Mouse (Mus musculus): Measurements from ENCODE around the gene Ndufa3.
"Not testable (repeated sequence)": the region's sequence is repeated elsewhere in the genome, so short reads cannot be mapped to it uniquely, and the experiment has no call there.

Ndufa3 gene

DNA sequence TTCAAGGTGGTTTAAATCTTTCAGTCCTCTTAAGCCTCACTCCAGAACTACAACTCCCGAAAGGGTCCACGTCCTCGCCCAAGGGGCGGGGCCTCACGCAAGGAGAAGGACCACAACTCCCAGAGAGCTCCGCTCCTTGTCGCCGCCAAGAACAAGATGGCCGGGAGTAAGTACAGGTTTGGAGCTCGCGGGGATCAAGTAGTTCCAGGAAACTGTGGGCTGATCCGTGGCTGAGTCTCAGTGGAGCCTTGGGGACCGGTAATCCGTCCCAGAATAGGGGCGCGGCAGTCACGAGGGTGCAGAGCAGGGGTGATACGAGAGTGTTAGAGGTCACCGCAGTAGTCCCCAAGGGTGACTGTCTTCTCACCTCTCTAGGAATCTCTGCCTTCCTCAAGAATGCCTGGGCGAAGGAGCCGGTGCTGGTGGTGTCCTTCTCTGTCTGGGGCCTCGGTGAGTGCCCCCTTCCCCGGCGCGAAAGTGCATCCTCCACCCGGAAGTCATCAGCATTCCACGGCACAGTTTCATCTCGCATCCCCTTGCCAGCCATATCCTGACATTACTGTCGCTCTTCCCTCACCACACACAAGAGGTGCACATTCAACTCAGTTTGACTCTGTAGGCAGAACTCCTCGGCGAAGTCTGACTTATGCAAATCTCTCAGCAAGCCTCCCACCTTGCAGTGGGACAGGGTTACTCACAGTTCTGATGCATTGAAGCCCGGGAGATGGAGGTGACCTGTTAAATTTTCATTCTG is at the start of gene Ndufa3:
TSS of gene Ndufa3 (plus strand) at position 132 of the 754 bp plus-strand sequence.
- DNase-seq (ENCODE audit: low spot score): no peak

DNA sequence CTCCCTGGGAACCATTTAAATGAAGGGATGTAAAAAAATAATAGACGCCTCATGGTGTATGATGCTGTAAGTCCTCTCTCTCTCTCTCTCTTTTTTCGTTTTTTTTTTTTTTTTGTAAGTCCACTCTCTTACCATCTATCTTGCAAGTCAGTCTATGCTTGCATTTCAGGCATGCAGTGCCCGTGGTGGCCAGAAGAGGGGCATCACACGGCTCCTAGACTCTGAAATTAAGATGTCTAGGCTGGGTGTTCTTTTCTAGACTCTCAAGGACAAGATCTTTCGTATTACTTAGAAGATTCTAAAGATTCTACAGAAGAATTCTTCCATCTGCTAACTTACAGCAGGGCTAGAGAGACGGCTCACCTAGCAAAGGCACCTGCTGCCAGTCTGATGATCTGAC is 47.4 kb upstream of the Ndufa3 start:
- DNase-seq (ENCODE audit: low spot score): no peak

DNA sequence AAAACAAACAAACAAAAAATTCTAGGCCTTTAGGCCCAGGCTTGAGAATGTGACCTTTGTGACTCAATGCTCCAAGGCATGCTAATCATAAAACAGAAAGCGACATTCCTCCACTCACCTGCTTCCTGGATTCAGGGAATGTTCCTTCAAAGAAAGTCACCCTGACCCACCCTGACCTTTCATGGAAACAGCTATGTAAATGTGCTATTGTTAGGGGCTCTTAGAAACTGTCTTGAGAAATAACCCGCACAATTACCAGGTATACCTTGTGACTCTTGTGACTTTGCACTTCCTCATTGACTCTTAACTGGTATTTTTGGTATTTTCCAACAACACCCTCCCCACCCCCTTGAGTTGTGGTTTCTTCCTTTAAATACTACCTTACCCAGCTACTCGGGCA is 46.6 kb upstream of the Ndufa3 start:
- DNase-seq (ENCODE audit: low spot score): not testable (repeated sequence)

DNA sequence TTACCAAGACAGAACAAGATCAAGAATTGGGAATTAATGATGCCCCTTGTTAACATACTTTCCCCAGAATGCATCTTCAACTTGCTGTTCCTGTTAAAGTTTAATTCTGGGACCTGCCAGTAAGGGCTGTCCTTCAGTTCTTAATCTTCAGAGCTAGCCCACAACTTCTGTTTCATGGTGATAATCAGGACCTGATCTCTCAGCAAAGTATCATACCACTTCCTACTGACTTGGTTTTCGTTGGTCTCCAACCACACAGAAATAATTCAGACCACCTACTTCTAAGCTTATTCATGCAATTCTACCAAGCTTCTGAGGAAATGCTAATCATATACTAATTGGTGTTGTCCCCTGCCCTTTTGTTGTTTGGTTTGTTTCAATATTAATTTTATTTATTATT is 45.3 kb upstream of the Ndufa3 start:
- DNase-seq (ENCODE audit: low spot score): no peak

DNA sequence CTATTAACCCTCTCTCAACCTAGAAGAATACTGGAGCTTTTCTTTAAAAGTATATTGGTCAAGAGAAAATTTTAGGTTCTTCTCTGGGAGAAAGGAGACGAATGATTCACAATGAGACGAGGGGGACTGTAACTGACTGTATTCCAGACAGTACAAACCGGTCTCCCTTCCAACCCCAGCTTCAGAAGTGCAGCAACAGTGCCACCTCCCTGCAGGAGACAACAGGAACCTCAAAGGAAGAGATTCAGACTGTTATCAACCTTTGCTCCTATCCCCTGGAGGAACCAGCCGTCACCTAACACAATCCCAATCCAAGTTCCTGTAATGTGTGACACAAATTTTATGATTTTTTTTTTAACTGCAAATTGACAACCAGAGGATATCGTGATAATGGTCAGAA is 43.0 kb upstream of the Ndufa3 start:
- DNase-seq (ENCODE audit: low spot score): no peak

DNA sequence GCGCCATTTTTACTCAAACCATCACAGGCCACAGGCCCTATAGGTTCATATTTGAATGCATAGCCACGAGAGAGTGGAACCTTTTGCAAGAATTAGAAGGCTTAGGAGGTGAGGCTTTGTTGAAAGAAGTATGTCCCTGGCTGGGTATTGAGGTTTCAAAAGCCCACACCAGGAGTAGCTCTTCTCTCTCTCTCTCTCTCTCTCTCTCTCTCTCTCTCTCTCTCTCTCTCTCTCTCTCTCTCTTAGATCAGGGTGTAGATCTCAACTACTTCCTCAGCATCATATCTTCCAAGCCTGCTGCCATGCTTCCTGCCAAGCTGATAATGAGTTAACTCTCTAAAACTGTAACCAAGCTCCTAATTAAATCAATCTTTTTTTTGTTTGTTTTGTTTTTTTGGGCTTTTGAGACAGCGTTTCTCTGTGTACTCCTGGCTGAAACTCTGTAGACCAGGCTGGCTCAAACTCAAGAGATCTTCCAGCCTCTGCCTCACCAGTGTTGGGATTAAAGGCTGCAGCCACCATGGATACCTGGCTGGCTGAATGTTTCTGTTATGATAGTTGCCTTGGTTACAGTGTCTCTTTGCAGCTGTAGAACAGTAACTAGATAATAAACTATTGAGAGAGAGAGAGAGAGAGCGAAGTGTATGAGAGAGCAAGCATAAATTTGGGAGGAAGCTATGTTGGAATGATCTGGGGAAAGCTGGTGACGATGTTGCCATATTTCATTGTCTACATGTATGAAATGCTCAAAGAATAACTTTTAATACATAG is 40.6 kb upstream of the Ndufa3 start:
- DNase-seq (ENCODE audit: low spot score): no peak

DNA sequence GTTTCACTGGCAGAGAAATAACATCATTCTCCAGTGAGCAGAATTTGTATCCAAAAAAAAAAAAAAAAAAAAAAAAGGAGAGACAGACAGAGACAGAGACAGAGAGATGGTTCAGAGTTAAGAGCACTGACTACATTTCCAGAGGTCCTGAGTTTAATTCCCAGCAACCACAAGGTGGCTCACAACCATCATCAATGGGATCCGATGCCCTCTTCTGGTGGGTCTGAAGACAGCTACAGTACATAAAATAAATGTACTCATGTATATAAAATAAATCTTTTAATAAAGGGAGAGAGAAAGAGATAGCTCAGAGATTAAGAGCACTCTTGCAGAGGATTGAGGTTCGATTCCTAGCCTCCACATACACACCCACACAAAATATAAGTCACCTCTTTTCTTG is 39.0 kb upstream of the Ndufa3 start:
- DNase-seq (ENCODE audit: low spot score): no peak

DNA sequence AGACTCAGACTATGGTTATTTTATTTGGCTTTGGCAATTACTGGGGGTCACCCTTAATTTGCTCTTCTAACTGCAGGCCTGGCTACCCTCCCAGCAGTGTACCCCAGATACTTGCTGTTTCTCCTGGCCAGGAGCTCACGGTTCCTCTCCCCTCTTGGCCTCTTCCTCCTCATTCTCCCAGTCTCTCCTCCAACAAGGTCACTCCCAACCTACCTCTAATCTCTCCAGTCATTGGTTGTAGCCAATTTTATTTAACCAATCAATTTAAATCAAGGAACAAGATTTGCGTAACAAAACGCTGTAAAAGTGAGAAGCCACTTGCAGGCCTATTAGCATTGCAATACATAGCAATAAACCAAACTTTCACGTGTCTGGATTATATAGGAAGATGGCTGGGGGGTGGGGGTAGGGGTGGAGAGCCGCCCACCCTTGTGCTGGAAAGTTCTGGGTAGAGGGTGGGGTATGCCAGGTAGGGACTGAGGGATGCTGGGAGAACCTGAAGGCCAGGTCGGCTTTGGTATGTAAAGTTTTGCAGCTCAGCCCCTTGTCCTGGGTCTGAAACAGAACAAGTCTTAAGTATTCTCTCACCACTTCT is 38.1 kb upstream of the Ndufa3 start:
- no peak for DNase-seq (ENCODE audit: low spot score)

DNA sequence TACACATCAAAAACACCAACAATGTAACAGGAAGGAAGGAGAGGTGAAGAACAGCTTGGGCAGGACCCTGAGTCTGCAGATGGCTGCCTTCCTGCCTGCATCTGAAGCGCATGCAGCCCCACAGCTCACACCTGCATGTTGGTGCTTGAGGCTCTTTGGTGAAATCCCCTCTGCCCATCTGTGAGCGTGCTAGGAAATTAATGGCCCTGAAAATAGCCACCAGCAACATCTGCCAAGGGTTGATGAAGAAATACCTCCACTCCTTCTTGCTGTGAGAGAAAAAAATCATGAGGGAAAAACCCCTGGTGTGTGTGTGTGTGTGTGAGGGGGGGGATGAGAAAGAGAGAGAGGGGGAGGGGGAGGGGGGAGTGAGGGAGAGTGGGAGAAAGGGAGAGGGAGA is 37.1 kb upstream of the Ndufa3 start:
- no peak for DNase-seq (ENCODE audit: low spot score)

DNA sequence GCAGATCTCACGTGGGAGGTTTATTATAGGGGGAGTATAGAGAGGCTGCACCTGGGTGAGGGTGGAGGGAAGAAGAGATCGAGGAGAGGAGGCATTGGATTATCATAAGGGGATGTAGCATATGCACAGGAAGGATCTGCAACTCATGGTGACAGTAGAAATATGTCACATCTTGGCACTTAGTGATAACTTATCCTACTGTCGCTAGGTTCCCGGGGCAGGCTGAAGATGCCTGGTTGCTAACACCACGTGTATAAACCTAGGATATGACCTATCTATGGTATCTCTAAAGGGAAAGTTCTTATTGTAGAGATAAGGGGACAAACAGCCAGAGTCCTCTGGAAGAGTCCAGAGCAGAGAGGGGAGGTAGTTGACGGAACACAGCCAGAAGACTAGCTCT is 31.4 kb upstream of the Ndufa3 start:
- no peak for DNase-seq (ENCODE audit: low spot score)

DNA sequence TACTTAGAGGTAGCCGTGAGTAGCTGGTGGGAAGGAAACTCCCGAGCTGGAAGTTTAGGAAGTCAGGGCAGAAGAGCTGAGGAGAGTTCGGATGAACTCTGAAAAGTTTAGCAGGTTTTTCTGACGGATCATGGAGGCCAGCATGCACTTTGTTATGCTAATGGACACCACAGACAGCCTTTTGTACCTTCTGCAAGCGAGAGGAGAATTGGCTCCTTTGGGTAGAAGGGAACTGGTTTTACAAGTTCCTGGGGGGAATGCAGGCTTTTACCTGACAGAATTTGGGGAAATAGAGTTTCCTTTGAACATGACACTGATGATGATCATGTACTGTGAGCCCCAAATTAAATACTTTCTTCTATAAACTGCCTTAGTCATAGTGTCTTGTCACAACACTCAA is 30.9 kb upstream of the Ndufa3 start:
- DNase-seq (ENCODE audit: low spot score): no peak

DNA sequence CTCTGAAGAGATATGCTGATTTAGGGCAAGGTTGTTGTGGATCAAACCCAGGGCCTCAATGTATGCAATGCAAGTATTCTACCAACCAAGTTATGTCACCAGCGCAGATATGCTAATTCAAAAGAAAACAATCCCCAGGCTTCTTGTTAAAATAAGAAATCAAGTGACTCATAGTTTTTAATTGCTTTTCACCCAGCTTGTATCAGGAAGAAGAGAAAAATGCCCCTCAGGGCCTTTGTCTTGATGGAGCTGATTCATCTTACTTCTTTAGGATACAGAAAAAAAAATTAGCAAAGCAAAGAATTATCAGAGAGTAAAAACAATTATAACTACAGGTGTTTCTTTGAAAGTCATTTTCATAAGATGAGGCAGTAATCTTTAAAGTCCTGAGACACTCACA is 29.9 kb upstream of the Ndufa3 start:
- no peak for DNase-seq (ENCODE audit: low spot score)

DNA sequence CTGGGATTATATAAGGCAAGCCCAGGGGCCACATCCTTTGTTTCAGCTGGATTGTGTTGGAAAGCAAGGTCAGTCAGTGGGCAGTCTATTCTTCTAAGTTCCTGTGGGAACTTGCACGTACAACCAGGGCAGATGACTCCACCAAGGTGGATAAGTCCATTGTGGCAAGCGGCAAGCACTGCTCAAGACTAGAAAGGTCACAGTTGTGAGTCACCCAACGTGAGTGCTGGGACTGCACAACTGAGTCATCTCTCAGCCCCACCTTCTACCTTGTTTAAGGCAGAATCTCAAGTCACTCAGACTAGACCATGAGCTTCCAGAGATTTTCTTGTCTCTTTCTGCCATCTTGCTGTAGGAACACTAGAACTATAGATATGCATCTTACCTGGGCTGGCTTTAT is 26.6 kb upstream of the Ndufa3 start:
- DNase-seq (ENCODE audit: low spot score): no peak

DNA sequence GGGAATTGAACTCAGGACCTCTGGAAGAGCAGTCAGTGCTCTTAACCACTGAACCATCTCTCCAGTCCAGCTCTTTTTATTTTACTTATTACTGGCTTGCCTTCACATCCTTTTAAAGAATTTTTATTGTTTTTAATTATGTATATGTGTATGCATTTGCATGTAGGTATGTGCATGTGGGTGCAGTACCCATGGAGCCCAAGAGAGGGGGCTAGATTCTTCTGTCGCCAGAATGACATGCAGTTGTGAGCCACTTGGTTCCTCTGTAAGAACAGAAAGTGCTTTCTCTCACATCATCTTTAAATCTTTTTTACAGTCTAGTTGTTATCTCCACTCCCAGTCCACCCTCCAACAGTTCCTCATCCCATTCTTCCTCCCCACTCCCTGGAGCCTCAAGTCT is 25.6 kb upstream of the Ndufa3 start:
- no peak for DNase-seq (ENCODE audit: low spot score)

DNA sequence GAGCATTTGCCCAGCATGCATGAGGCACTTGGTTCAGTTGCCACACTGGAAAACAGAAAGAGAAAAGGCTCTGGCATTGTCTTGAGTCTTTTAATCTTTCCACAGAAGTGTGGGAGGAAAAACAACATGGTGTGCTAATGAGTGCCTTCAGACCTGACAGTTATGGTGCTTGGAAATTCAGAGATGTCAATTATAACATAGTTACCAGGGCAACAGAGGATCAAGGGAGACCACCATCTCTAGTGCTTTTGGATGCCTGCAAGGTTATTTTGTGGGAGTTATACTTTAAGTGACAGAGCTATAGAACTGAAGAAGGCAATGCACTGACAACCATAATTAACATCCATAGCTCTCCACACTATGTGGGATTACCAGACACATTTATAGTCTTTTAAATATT is 23.3 kb upstream of the Ndufa3 start:
- DNase-seq (ENCODE audit: low spot score): no peak

DNA sequence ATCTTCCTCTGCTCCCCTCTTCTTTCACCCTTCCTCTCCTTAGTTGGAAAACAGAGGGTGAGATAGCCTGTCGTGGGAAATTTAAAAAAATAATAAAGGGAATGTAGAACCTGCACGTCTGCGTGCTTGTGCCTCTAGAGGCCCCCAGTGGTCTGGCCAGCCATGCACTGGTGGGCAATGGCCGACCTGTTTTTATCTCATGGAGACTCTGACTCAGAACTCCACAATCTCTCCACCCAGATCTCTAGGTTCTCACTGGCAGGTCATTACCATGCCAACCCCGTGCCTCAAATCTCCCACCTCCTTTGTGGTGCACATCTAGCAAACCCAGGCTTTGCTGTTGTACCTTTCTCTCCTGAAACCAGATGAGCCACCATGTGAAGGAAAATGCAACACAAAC is 22.5 kb upstream of the Ndufa3 start:
- no peak for DNase-seq (ENCODE audit: low spot score)

DNA sequence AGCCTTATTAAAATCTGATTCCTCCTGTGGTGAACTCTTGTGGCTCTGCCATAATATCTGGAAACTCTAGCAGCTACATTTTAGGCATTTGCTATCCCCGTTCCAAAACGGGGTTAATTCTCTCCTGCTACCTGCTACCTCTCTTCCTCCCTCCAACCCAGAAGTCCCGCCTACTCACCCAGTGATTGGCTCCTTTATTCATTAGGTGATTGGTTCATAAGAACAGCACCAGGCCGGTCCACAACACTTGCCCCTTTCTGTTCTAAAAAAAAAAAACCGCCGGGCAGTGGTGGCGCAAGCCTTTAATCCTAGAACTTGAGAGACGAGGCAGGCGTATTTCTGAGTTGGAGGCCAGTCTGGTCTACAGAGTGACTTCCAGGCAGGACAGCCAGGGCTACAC is 22.0 kb upstream of the Ndufa3 start:
- DNase-seq (ENCODE audit: low spot score): no peak

DNA sequence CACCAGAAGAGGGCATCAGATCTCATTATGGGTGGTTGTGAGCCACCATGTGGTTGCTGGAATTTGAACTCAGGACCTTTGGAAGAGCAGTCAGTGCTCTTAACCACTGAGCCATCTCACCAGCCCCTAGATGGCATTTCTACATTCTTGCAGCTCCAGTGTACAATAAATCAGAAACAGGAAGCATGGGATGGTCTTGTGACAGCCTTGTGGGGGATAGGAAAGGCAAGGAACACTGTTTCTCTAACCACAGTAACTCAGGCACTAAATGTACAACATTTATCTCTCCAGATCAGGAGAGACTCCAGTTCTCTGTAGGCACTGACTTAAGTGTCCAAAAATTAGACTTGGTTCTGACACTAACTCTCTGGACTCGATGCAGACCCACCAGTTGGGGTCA is 19.4 kb upstream of the Ndufa3 start:
- DNase-seq (ENCODE audit: low spot score): not testable (repeated sequence)

DNA sequence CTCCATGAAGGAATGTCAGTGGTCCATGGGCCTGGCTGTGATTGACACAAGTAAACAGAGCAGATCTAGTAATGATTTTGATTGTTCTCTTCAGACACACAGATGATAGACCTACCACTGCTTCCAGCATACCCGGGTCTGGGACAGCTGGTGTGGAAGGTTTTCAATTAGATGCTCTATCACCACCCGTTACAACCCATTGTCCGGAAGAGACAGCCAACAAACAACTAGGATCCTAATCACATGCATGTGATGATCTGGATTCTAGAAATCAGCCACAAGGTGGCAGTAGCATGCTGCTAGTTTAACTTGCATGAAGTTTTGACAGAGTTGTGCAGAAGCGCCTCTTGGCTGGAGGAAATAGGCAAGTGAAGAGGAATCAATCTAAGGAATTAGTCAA is 16.1 kb upstream of the Ndufa3 start:
- DNase-seq (ENCODE audit: low spot score): no peak

DNA sequence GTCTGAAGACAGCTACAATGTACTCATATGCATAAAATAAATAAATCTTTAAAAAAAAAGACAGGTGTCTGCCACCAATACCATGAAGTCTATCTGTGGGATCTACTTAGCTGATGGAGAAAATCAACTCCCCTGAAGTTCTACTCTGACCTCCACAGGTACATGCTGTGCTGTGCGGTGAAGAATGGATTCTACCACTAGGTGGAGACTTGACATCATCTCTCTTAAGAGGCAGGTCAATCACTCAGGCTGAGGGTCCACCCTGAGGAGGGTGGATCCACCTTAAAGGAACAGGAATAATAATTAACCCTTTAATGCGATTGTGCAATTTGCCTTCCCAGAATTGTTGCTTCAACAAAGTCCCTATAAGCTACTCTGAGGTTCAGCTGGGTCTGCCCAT is 10.4 kb upstream of the Ndufa3 start:
- DNase-seq (ENCODE audit: low spot score): no peak

DNA sequence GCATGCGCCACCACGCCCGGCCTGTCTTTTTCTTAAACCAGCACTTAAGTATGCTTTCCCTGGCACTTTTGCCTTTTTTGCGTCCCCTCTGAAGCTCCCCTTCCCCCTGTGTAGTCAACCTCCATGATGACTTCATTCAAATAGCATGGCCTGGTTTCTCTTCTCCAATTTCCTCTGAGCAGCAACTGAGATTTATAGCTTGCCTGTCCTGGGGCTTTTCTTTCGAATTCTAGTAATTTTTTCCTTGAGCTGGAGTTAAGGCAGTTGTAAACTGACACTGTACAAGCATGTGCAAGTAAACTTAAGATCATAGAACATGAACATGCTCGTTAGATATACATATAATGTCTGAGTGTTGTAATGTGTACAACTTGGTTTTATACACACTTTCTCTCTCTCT is 9.8 kb upstream of the Ndufa3 start:
- DNase-seq (ENCODE audit: low spot score): no peak

DNA sequence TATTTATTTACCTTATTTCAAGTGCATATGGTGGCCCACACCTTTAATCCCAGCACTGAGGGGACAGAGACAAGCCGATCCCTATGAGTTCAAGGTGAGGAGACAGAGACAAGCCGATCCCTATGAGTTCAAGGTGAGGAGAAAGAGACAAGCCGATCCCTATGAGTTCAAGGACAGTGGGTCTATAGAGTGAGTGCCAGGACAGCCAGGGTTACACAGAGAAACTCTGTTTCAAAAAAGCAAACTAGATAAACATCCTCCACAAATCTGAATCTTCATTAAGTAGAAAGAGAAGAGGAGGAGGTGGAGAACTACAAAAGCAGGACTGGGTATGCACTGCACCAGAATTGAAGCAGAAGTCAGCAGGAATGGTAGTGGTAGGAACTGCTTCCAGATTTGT is 8.5 kb upstream of the Ndufa3 start:
- no peak for DNase-seq (ENCODE audit: low spot score)

DNA sequence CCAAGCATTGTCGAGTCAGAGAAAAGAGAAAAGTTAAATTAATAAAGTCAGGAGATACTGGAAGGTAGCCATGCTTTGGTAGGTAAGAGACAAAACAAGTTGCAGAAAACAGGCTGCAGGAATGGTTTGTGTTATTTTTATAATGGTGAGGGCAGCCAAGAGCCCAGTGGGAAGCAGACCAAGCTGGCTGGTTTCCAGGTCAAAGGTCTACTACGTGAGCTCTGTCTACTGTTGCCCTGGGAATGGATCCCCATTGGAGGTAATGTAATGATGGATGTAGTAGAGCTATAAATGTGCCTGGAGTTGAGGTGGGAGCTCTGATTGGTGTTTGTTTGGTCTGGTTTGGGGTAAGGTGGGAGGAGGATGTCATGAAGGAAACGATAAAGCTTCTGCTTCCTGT is 8.1 kb upstream of the Ndufa3 start:
- DNase-seq (ENCODE audit: low spot score): no peak
